Mouse (Mus musculus): Measurements from ENCODE around the gene Dhx36. TPM values are rescaled to one million over a fixed set of nuclear protein-coding genes. Genes with fewer than 3 reads are reported as not detected.

Gene Dhx36
- polyA plus RNA-seq, 2 experiments: 8.7 to 10.6 TPM

DNA sequence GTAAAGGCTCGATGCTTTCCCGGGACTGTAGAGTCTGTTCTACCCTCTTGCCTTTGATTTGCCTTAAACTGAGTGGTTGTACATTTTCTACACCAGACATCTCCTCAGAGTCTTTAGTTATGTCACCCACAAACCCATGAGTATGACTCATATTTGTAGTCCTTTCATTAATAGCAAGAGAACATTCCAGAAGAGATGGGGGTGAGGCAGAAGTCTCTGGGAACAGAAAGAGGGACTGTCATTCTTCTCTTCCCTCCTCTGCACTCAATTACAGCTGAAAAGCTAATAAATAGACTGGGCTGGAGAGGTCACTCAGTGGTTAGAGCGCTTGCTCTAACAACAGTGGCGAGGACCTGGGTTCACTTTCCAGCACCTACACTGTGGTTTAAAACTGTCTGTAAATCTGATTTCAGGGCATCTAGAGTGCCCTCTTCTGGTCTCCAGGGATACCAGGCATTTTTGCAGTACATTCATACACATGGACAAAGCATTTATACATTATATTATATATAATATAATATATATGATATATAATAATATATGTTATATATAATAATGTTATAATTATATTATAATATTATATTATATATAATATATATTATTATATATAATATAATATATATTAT is 56.8 kb downstream of the Dhx36 start:
- ATAC-seq (ENCODE audit: insufficient read depth): no peak
- WGBS (ENCODE audit: insufficient replicate concordance): 66% methylated on average over 4 of the region's 4 CpGs

DNA sequence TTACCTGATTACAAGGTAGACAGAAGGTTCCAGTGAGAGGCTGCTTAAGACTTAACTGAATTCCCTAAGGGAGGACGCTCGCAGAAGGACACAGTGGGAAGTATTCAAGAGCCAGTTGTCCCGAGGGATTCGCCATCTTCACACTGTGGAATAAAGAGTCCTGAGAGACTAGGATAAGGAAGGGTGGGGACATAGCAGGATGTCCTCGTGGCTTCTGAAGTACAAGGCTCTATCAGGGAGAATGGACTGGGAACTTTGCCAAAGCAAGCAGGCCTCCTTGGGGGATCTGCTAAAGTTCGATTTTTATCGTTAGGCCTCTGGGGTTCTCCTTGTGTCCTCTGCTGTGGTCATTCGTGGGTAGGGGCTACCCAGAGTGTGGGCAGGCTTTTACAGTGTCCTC is 59.7 kb downstream of the Dhx36 start:
- no peak overlapping the region for H3K4me2 ChIP-seq (ENCODE audit: low read depth)
- 59% methylated on average over 8 of the region's 8 CpGs for WGBS (ENCODE audit: insufficient replicate concordance)
- no peaks in the 10 kb centered on the region for H3K4me1 ChIP-seq (replicated peaks; ENCODE audit: control insufficient read depth in 2 of 2, insufficient read depth in 2 of 2, low read length in 1 of 2)
- H3K9ac ChIP-seq (replicated peaks): no peak overlapping the region
- no peaks in the 10 kb centered on the region for H3K27me3 ChIP-seq (ENCODE audit: control insufficient read depth, insufficient read depth, low read length)
- no peaks in the 10 kb centered on the region for H3K36me3 ChIP-seq (replicated peaks; ENCODE audit: control insufficient read depth, insufficient read depth, low read depth)
- H3K4me3 ChIP-seq (ENCODE audit: insufficient read depth in 1 of 2, low read depth in 2 of 2, low read length in 2 of 2): no peak overlapping the region
- no peaks in the 10 kb centered on the region for H3K9me3 ChIP-seq (ENCODE audit: control insufficient read depth, low read length)
- no peak overlapping the region for H3K27ac ChIP-seq
- TF ChIP-seq EP300 (IDR thresholded peaks at IDR 0.05; ENCODE audit: low read depth) (no peak), CTCF (IDR thresholded peaks at IDR 0.05; ENCODE audit: low read depth) (no peak)
- DNase-seq (ENCODE audit: low read depth in 3 of 3, low spot score in 3 of 3) (no peak), ATAC-seq (ENCODE audit: insufficient read depth) (no peak)

More for the DNA sequence above, 56.8 kb downstream of the Dhx36 start:
- no peak overlapping the region for H3K9ac ChIP-seq (replicated peaks)
- no peaks in the 10 kb centered on the region for H3K36me3 ChIP-seq (replicated peaks; ENCODE audit: control insufficient read depth, insufficient read depth, low read depth)
- H3K4me1 ChIP-seq (replicated peaks; ENCODE audit: control insufficient read depth in 2 of 2, insufficient read depth in 2 of 2, low read length in 1 of 2): no peaks in the 10 kb centered on the region
- no peaks in the 10 kb centered on the region for H3K27me3 ChIP-seq (ENCODE audit: control insufficient read depth, insufficient read depth, low read length)
- no peak overlapping the region for H3K4me3 ChIP-seq (ENCODE audit: insufficient read depth in 1 of 2, low read depth in 2 of 2, low read length in 2 of 2)
- H3K27ac ChIP-seq: no peak overlapping the region
- no peaks in the 10 kb centered on the region for H3K9me3 ChIP-seq (ENCODE audit: control insufficient read depth, low read length)
- no peak overlapping the region for H3K4me2 ChIP-seq (ENCODE audit: low read depth)
- DNase-seq (ENCODE audit: low read depth in 3 of 3, low spot score in 3 of 3): no peak
- TF ChIP-seq EP300 (IDR thresholded peaks at IDR 0.05; ENCODE audit: low read depth) (no peak), CTCF (IDR thresholded peaks at IDR 0.05; ENCODE audit: low read depth) (no peak)

DNA sequence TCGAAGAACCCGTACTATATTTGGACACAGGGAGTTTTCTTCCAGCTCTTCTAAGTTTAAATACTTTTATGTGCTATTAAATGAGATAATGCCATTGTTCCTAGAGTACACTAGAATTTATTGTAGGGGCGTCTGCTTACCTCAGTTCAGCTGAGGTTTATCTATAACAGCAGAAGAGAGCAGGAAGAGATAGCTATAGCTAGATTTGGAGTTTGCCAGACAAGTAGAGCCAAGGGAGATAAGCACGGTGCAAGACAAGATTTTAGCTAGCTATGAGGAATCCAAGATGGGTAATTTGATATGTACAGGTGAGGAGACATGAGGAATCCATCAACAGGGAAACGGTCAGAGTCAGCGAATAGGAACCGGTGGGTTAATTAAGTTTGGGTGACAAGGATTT is 60.5 kb downstream of the Dhx36 start:
- no peaks in the 10 kb centered on the region for H3K9me3 ChIP-seq (ENCODE audit: control insufficient read depth, low read length)
- no peak overlapping the region for H3K4me2 ChIP-seq (ENCODE audit: low read depth)
- TF ChIP-seq CTCF (IDR thresholded peaks at IDR 0.05; ENCODE audit: low read depth) (no peak), EP300 (IDR thresholded peaks at IDR 0.05; ENCODE audit: low read depth) (no peak)
- no peak overlapping the region for H3K4me3 ChIP-seq (ENCODE audit: insufficient read depth in 1 of 2, low read depth in 2 of 2, low read length in 2 of 2)
- no peak overlapping the region for H3K27ac ChIP-seq
- H3K4me1 ChIP-seq (replicated peaks; ENCODE audit: control insufficient read depth in 2 of 2, insufficient read depth in 2 of 2, low read length in 1 of 2): no peaks in the 10 kb centered on the region
- no peaks in the 10 kb centered on the region for H3K27me3 ChIP-seq (ENCODE audit: control insufficient read depth, insufficient read depth, low read length)
- ATAC-seq (ENCODE audit: insufficient read depth) (no peak), DNase-seq (ENCODE audit: low read depth in 3 of 3, low spot score in 3 of 3) (no peak)
- no peaks in the 10 kb centered on the region for H3K36me3 ChIP-seq (replicated peaks; ENCODE audit: control insufficient read depth, insufficient read depth, low read depth)
- no peak overlapping the region for H3K9ac ChIP-seq (replicated peaks)
- 59% methylated on average over 7 of the region's 7 CpGs for WGBS (ENCODE audit: insufficient replicate concordance)

DNA sequence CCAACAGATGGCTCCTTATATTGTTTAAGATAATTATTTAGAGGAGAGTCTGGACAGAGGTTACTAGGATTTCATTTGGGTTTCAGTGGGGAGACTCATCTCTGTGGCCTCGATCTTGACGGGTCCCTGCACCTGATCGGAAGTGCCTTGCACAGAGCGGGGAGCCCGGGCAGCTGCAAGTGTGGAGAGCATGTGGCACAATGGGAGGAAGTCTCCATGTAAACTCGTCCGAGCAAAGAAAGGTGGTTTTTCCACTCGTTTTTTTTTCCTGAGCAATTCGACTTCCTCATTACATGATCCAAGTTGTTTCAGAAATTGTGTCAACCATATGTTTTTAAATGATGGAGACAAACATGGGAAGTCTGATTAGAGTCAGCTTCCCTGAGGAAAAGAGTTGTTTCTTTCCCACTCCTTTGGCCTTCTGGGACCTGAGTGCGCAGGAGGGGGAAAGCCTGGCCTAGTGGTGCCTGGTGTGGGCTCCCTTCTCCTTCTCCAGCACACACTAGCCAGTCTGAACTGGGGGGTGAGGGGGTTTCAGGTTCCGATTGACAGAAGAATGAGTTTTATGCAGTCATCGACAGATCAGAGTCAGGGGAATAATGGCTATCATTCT is 63.1 kb downstream of the Dhx36 start:
- WGBS (ENCODE audit: insufficient replicate concordance): 37% methylated on average over 12 of the region's 12 CpGs
- Histone ChIP-seq H3K9me3 (ENCODE audit: control insufficient read depth, low read length) (no peaks in the 10 kb centered on the region), H3K4me1 (replicated peaks; ENCODE audit: control insufficient read depth in 2 of 2, insufficient read depth in 2 of 2, low read length in 1 of 2) (no peaks in the 10 kb centered on the region), H3K27ac (no peak overlapping the region), H3K4me2 (ENCODE audit: low read depth) (no peak overlapping the region), H3K36me3 (replicated peaks; ENCODE audit: control insufficient read depth, insufficient read depth, low read depth) (no peaks in the 10 kb centered on the region), H3K9ac (replicated peaks) (no peak overlapping the region), H3K4me3 (ENCODE audit: insufficient read depth in 1 of 2, low read depth in 2 of 2, low read length in 2 of 2) (no peak overlapping the region), H3K27me3 (ENCODE audit: control insufficient read depth, insufficient read depth, low read length) (no peaks in the 10 kb centered on the region)
- TF ChIP-seq EP300 (IDR thresholded peaks at IDR 0.05; ENCODE audit: low read depth) (no peak), CTCF (IDR thresholded peaks at IDR 0.05; ENCODE audit: low read depth) (no peak)
- ATAC-seq (ENCODE audit: insufficient read depth) (no peak), DNase-seq (ENCODE audit: low read depth in 3 of 3, low spot score in 3 of 3) (no peak)

DNA sequence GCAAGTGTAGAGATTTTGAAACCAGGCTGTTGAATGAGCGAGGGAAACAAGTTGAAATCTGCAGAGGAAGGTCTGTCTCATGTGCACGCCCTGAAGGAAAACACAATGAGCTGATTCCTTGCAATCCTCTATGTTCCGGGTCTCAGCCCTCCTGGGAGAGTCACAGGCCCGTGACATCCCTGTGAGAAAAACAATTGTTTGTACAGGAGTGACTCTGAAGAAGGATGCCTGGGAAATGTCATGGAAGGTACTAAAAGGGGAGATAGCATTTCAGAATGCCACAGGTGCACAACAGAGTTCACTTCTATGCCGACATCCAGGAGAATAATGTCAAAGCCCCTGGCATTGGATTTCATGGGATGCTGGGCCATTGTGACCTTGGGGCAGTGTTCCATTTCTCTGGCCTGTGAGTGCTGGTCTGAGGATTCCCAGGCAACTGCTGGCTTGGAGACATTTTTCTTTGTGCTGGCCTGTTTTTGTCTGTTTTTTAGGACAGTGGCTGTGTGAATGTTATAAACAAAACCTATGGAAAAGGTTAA is 66.3 kb downstream of the Dhx36 start:
- Histone ChIP-seq H3K4me3 (ENCODE audit: insufficient read depth in 1 of 2, low read depth in 2 of 2, low read length in 2 of 2) (no peak overlapping the region), H3K4me2 (ENCODE audit: low read depth) (no peak overlapping the region), H3K9me3 (ENCODE audit: control insufficient read depth, low read length) (no peaks in the 10 kb centered on the region), H3K9ac (replicated peaks) (no peak overlapping the region), H3K27me3 (ENCODE audit: control insufficient read depth, insufficient read depth, low read length) (no peaks in the 10 kb centered on the region), H3K27ac (no peak overlapping the region), H3K4me1 (replicated peaks; ENCODE audit: control insufficient read depth in 2 of 2, insufficient read depth in 2 of 2, low read length in 1 of 2) (no peaks in the 10 kb centered on the region), H3K36me3 (replicated peaks; ENCODE audit: control insufficient read depth, insufficient read depth, low read depth) (no peaks in the 10 kb centered on the region)
- 59% methylated on average over 5 of the region's 5 CpGs for WGBS (ENCODE audit: insufficient replicate concordance)
- TF ChIP-seq CTCF (IDR thresholded peaks at IDR 0.05; ENCODE audit: low read depth) (no peak), EP300 (IDR thresholded peaks at IDR 0.05; ENCODE audit: low read depth) (no peak)
- ATAC-seq (ENCODE audit: insufficient read depth) (no peak), DNase-seq (ENCODE audit: low read depth in 3 of 3, low spot score in 3 of 3) (no peak)
